23 mouse cellular contexts compared by ENCODE assay signal in genomic region chr7:143284866-143285265, GRCm38 (mm10).
A peak's percentile ranks its signal among the peaks of the same experiment; 100 is the strongest.
DNase-seq lines count a peak whose midpoint lies in the region; ATAC-seq and TF ChIP-seq lines count a peak whose summit lies in the region.
"Had no signal": no experiment of that assay in that cellular context is flagged by ENCODE, and none has a peak within 500 bp of the region (broad histone marks: within the 10 kb centered on the region; RNA-seq: fewer than 3 reads in every experiment).

No protein-coding gene starts in this region.

- H3K4me1 ChIP-seq in lung, embryonic 15.5 days: peaks cover 76% of the 10 kb centered on the region
- peaks cover 48% of the 10 kb centered on the region for H3K4me1 ChIP-seq in lung, postnatal 0 days (ENCODE audit: insufficient read depth, low read depth, low read length)
- H3K4me1 ChIP-seq in kidney, embryonic 16.5 days (ENCODE audit: insufficient read depth, low read length): peaks cover 33% of the 10 kb centered on the region

- ATAC-seq in lung, embryonic 15.5 days (ENCODE audit: borderline replicate concordance, extremely low read depth, low FRiP score, low TSS enrichment): no peak
- ATAC-seq in lung, postnatal 0 days: no peak
- ATAC-seq in kidney, embryonic 16.5 days (ENCODE audit: low FRiP score, low TSS enrichment): no peak
- ATAC-seq: CD4-positive, CD25-positive, alpha-beta regulatory T cell, adult 4 months; forebrain, embryonic 14.5 days had no signal

- H3K4me2 ChIP-seq in lung, embryonic 15.5 days: no peak overlapping the region
- no peak overlapping the region for H3K4me2 ChIP-seq in lung, postnatal 0 days (replicated peaks; ENCODE audit: low read depth, low read length)
- no peak overlapping the region for H3K4me2 ChIP-seq in kidney, embryonic 16.5 days (replicated peaks; ENCODE audit: low read depth, low read length)
- H3K4me2 ChIP-seq: embryonic facial prominence, embryonic 15.5 days; heart, embryonic 11.5 days; hindbrain, embryonic 14.5 days had no signal

- no peak overlapping the region for H3K4me3 ChIP-seq in gastrocnemius, adult 2 months
- H3K4me3 ChIP-seq in lung, embryonic 15.5 days: no peak overlapping the region
- H3K4me3 ChIP-seq in lung, postnatal 0 days (ENCODE audit: low read depth, low read length): no peak overlapping the region
- no peak overlapping the region for H3K4me3 ChIP-seq in kidney, embryonic 16.5 days (ENCODE audit: low read length)
- H3K4me3 ChIP-seq: embryonic facial prominence, embryonic 15.5 days; erythroblast, embryonic 14.5 days; forebrain, embryonic 10.5 days; heart, adult 2 months; hindbrain, embryonic 10.5 days had no signal

- intact Hi-C loops in gastrocnemius, adult 2 months (cut with DNase I): loop anchor here (5.0 kb wide), 1 partner anchor 43 kb away; no protein-coding TSS in a partner anchor
- intact Hi-C loops in gastrocnemius, postnatal 14 days (cut with DNase I; ENCODE audit: low total_unique reads): no loop called here

- 32% methylated on average over 1 of the region's 1 CpGs for WGBS in lung, embryonic 15.5 days
- WGBS in lung, postnatal 0 days: 29% methylated on average over 1 of the region's 1 CpGs
- 15% methylated on average over 1 of the region's 1 CpGs for WGBS in kidney, embryonic 16.5 days

- TF ChIP-seq CTCF in gastrocnemius, adult 2 months (IDR thresholded peaks at IDR 0.05): no peak
- no peak for TF ChIP-seq CTCF in lung, postnatal 0 days (IDR thresholded peaks at IDR 0.05)

- H3K27me3 ChIP-seq in lung, embryonic 15.5 days: no peaks in the 10 kb centered on the region
- H3K27me3 ChIP-seq in lung, postnatal 0 days (replicated peaks; ENCODE audit: insufficient read depth, low read length): no peaks in the 10 kb centered on the region
- no peaks in the 10 kb centered on the region for H3K27me3 ChIP-seq in kidney, embryonic 16.5 days (ENCODE audit: insufficient read depth, low read length)
- H3K27me3 ChIP-seq: embryonic facial prominence, embryonic 15.5 days had no signal

- no peak overlapping the region for H3K9ac ChIP-seq in lung, embryonic 15.5 days
- H3K9ac ChIP-seq in lung, postnatal 0 days (replicated peaks; ENCODE audit: low read depth): no peak overlapping the region
- H3K9ac ChIP-seq in kidney, embryonic 16.5 days (replicated peaks; ENCODE audit: low read length): no peak overlapping the region
- H3K9ac ChIP-seq: embryonic facial prominence, embryonic 15.5 days; hindbrain, embryonic 14.5 days had no signal

- H3K9me3 ChIP-seq in lung, embryonic 15.5 days: no peaks in the 10 kb centered on the region
- no peaks in the 10 kb centered on the region for H3K9me3 ChIP-seq in lung, postnatal 0 days (ENCODE audit: low read length)
- no peaks in the 10 kb centered on the region for H3K9me3 ChIP-seq in kidney, embryonic 16.5 days (ENCODE audit: low read length)
- H3K9me3 ChIP-seq: embryonic facial prominence, embryonic 15.5 days; forebrain, embryonic 10.5 days; G1E; hindbrain, embryonic 10.5 days had no signal

- peak; percentile 2 for DNase-seq in gastrocnemius, adult 2 months
- DNase-seq in gastrocnemius, postnatal 14 days: no peak
- DNase-seq in lung, postnatal 0 days (ENCODE audit: low spot score): no peak
- DNase-seq in thymus, postnatal 25 days: peak; percentile 53
- no peak for DNase-seq in urinary bladder, postnatal 10 days (ENCODE audit: low spot score)
- DNase-seq: adrenal gland, adult 8-10 months; adrenal gland, postnatal 36 days; cerebellum, adult 11 months; cerebellum, adult 8-10 months; cerebellum, postnatal 14 days; embryo, embryonic 11 days; heart, adult 2 months had no signal

- H3K27ac ChIP-seq in gastrocnemius, adult 2 months: no peak overlapping the region
- H3K27ac ChIP-seq in lung, embryonic 15.5 days: peak overlapping the region; percentile 9; the same call in 1 of the 2 replicates
- no peak overlapping the region for H3K27ac ChIP-seq in lung, postnatal 0 days (ENCODE audit: low read length)
- H3K27ac ChIP-seq in kidney, embryonic 16.5 days (ENCODE audit: low read length): no peak overlapping the region
- H3K27ac ChIP-seq: embryonic facial prominence, embryonic 15.5 days; forebrain, embryonic 10.5 days; heart, adult 2 months; hindbrain, embryonic 10.5 days; hindbrain, embryonic 14.5 days had no signal

- TF ChIP-seq EP300 in lung, postnatal 0 days (IDR thresholded peaks at IDR 0.05): no peak

- no peaks in the 10 kb centered on the region for H3K36me3 ChIP-seq in lung, embryonic 15.5 days
- H3K36me3 ChIP-seq in lung, postnatal 0 days (ENCODE audit: insufficient read depth, low read length): no peaks in the 10 kb centered on the region
- no peaks in the 10 kb centered on the region for H3K36me3 ChIP-seq in kidney, embryonic 16.5 days (ENCODE audit: insufficient read depth, low read length)
- H3K36me3 ChIP-seq: embryonic facial prominence, embryonic 15.5 days had no signal

Comparison
In these comparisons a context has a peak if more than half of its experiments do, and no peak if none do; other contexts are left out.
1. DNase-seq: peak in gastrocnemius, adult 2 months (single experiment) and thymus, postnatal 25 days (single experiment); none in gastrocnemius, postnatal 14 days (single experiment), lung, postnatal 0 days (single experiment) and urinary bladder, postnatal 10 days (single experiment).